Mouse (Mus musculus): ENCODE data around the gene Armh2. TPM values are rescaled to one million over a fixed set of nuclear protein-coding genes. Genes with fewer than 3 reads are reported as not detected.

The Armh2 gene
- total and polyA plus RNA-seq, 3 experiments: 0.19 TPM; not detected in 2

DNA sequence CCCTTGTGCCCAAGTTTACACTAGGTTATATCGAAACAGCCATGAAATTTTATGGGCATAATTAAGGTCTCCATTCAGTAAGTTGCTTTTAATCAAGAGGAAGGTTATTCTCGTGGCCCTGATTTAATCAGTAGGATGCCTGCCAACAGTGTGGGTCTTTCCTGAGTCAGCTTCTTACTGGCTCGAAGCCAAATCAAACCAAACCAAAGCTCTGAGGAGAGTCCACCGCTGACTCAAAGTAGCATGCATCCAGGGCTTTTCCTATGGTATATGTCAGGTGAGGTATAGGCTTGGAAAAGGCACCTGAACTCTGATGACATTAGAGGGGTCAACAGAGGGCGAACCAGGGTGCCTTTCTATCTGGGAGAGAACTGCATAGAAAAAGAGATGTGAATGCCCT, 40.9 kb downstream of the Armh2 start (continued):
- TF ChIP-seq POLR2AphosphoS2 (IDR thresholded peaks at IDR 0.05; ENCODE audit: low read length) (no peak), MYB (IDR thresholded peaks at IDR 0.05; ENCODE audit: low read depth, low read length) (no peak), MAZ (IDR thresholded peaks at IDR 0.05; ENCODE audit: low read depth, low read length) (no peak), EP300 (IDR thresholded peaks at IDR 0.05; ENCODE audit: low read depth in 1 of 2, low read length in 2 of 2) (peak; percentile 4 to 46; a peak in 2 of 4 replicates), SIN3A (IDR thresholded peaks at IDR 0.05; ENCODE audit: low read length) (peak; percentile 28; the same call in 1 of the 2 replicates)

DNA sequence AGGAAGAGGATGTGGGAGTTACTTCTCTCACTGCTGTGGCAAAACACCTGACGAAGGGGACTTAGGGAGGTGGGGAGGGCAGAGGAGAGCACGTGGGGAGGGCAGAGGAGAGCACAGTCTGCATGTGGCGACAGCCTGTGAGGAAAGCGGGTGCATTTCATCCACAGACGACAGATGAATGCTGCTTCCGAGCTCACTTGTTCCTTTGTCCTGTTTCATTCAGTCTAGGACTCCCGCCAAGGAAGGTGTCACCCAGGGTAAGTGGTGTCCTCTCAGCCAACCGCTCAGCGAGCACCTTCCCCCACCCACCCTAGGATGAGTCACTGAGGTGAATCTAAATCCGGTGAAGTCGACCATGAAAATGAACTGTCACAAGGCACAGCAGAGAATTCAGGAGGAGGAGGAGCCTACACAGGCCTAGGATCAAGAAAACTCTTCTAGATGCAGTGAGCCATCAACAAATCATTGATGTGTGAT, 45.0 kb downstream of the Armh2 start:
- DNase-seq (ENCODE audit: low read depth, low spot score): peak; percentile 87
- Histone ChIP-seq H3K4me1 (ENCODE audit: control insufficient read depth in 1 of 2, insufficient read depth in 2 of 2, low read length in 2 of 2) (peaks cover 8 to 18% of the 10 kb centered on the region in 2 experiments), H3K27ac (ENCODE audit: control insufficient read depth, low read depth, low read length) (peak overlapping the region; percentile 53), H3K4me3 (ENCODE audit: control insufficient read depth in 1 of 2, insufficient read depth in 1 of 2, low read depth in 2 of 2, low read length in 2 of 2) (peak overlapping the region; percentile 47 to 54), H3K9me3 (replicated peaks; ENCODE audit: insufficient read depth, low read length) (no peaks in the 10 kb centered on the region), H3K79me2 (ENCODE audit: control insufficient read depth, insufficient read depth, low read length, poor library complexity) (no peaks in the 10 kb centered on the region), H3K27me3 (ENCODE audit: control insufficient read depth in 1 of 2, insufficient read depth in 2 of 2, low read length in 2 of 2) (no peaks in the 10 kb centered on the region), H3K36me3 (ENCODE audit: control insufficient read depth in 1 of 2, insufficient read depth in 2 of 2, low read length in 2 of 2) (peaks cover 0 to 8% of the 10 kb centered on the region in 2 experiments; a peak in 2 of 4 replicates), H3K9ac (ENCODE audit: control insufficient read depth, low read depth, low read length, poor library complexity, severe bottlenecking) (peak overlapping the region; percentile 62)
- TF ChIP-seq MXI1 (IDR thresholded peaks at IDR 0.05; ENCODE audit: low read depth, low read length): peak; percentile 53
- TF ChIP-seq KAT2A (conservative IDR thresholded peaks at IDR 0.05; ENCODE audit: low read depth, low read length): no peak
- no peak for TF ChIP-seq MAFK (IDR thresholded peaks at IDR 0.05; ENCODE audit: borderline replicate concordance, low read depth, low read length)
- TF ChIP-seq HCFC1 (IDR thresholded peaks at IDR 0.05; ENCODE audit: low read depth, low read length): no peak
- TF ChIP-seq CHD2 (IDR thresholded peaks at IDR 0.05; ENCODE audit: low read length): no peak
- no peak for TF ChIP-seq NELFE (IDR thresholded peaks at IDR 0.05; ENCODE audit: low read depth, low read length)
- TF ChIP-seq USF1 (IDR thresholded peaks at IDR 0.05; ENCODE audit: low read depth, low read length): 0 out of 2 replicates have a peak, but pooled peaks have one; percentile 34
- no peak for TF ChIP-seq MAZ (IDR thresholded peaks at IDR 0.05; ENCODE audit: low read depth, low read length)
- peak; percentile 13; the same call in 1 of the 2 replicates for TF ChIP-seq ETS1 (IDR thresholded peaks at IDR 0.05; ENCODE audit: low read depth, low read length)
- TF ChIP-seq MAX (IDR thresholded peaks at IDR 0.05; ENCODE audit: low read length): peak; percentile 80
- no peak for TF ChIP-seq POLR2AphosphoS5 (IDR thresholded peaks at IDR 0.05; ENCODE audit: borderline replicate concordance, low read depth, low read length)
- no peak for TF ChIP-seq CHD1 (IDR thresholded peaks at IDR 0.05; ENCODE audit: low read depth, low read length)
- no peak for TF ChIP-seq ELF1 (IDR thresholded peaks at IDR 0.05; ENCODE audit: low read depth, low read length)
- 0 out of 2 replicates have a peak, but pooled peaks have one; percentile 61 for TF ChIP-seq MYC (IDR thresholded peaks at IDR 0.05; ENCODE audit: low read depth, low read length)
- peak; percentile 63; the same call in 1 of the 2 replicates for TF ChIP-seq E2F4 (IDR thresholded peaks at IDR 0.05; ENCODE audit: borderline replicate concordance, low read depth, low read length)
- 0 out of 4 replicates have a peak, but pooled peaks of 1 of the 2 experiments have one; percentile 5 for TF ChIP-seq EP300 (IDR thresholded peaks at IDR 0.05; ENCODE audit: low read depth in 1 of 2, low read length in 2 of 2)
- TF ChIP-seq ZMIZ1 (IDR thresholded peaks at IDR 0.05; ENCODE audit: low read depth, low read length): no peak
